Mouse (Mus musculus): ENCODE data around the gene Ptrh1. TPM values are rescaled to one million over a fixed set of nuclear protein-coding genes. Genes with fewer than 3 reads are reported as not detected.

The Ptrh1 gene
- 28.4 and 65.8 TPM in 2 replicates for polyA plus RNA-seq (2012; rRNA removed)

GRCm38 (mm10) chr2:32775359-32776074, at the start of gene Ptrh1, which contains the start of gene Ttc16:
Gene Ptrh1 (plus strand): TSS chr2:32775786.
Gene Ttc16 (minus strand): TSS chr2:32775633.
- under 1% methylated on average over 46 of the region's 46 CpGs for WGBS
- Histone ChIP-seq H3K36me3 (ENCODE audit: control insufficient read depth, insufficient read depth, low read length) (no peaks in the 10 kb centered on the region), H3K27ac (ENCODE audit: insufficient read depth, low read depth, low read length) (peak within 1 kb of the TSS; percentile 78), H3K4me1 (ENCODE audit: control insufficient read depth, insufficient read depth, insufficient read length, low read length) (peaks cover 39% of the 10 kb centered on the region), H3K27me3 (ENCODE audit: control insufficient read depth, insufficient read depth, low read length) (no peaks in the 10 kb centered on the region), H3K4me3 (ENCODE audit: low read depth, low read length) (peak within 1 kb of the TSS; percentile 70)
- TF ChIP-seq POLR2A (IDR thresholded peaks at IDR 0.05; ENCODE audit: low read depth, low read length) = peak; percentile 38; the same call in 1 of the 2 replicates
- TF ChIP-seq CTCF (IDR thresholded peaks at IDR 0.05; ENCODE audit: extremely low read depth, insufficient read length, insufficient replicate concordance, low read depth, low read length) = no peak

GRCm38 (mm10) chr2:32727435-32727834, 48.2 kb upstream of the Ptrh1 start:
- WGBS = 4% methylated on average over 16 of the region's 16 CpGs
- Histone ChIP-seq H3K27ac (ENCODE audit: insufficient read depth, low read depth, low read length) (no peak overlapping the region), H3K4me1 (ENCODE audit: control insufficient read depth, insufficient read depth, insufficient read length, low read length) (peaks cover 4% of the 10 kb centered on the region), H3K4me3 (ENCODE audit: low read depth, low read length) (peak overlapping the region; percentile 58), H3K27me3 (ENCODE audit: control insufficient read depth, insufficient read depth, low read length) (no peaks in the 10 kb centered on the region), H3K36me3 (ENCODE audit: control insufficient read depth, insufficient read depth, low read length) (no peaks in the 10 kb centered on the region)
- TF ChIP-seq POLR2A (IDR thresholded peaks at IDR 0.05; ENCODE audit: low read depth, low read length) (peak; percentile 30; the same call in 1 of the 2 replicates), CTCF (IDR thresholded peaks at IDR 0.05; ENCODE audit: extremely low read depth, insufficient read length, insufficient replicate concordance, low read depth, low read length) (no peak)

DNA sequence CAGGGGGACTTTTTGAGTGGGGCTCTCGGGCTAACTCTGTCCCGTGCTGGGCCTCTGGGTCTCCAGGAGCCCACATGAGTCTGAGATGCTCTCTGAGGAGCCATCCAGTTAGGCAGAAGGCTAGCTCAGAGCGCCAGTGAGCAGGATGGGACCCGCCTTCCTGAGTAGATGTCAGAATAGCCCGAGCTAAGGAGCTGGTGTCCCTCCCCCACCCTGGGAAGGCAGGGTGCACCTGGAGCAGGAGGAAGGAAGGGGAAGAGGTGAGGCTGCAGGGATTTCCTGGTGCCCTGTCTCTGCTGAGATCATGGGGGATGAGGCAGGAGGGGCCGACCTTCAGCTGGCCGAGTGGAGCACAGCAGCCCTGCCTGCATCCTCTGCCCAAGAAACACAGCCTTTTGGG, 47.1 kb upstream of the Ptrh1 start:
- peak overlapping the region; percentile 58 for H3K4me3 ChIP-seq (ENCODE audit: low read depth, low read length)
- peaks cover 4% of the 10 kb centered on the region for H3K4me1 ChIP-seq (ENCODE audit: control insufficient read depth, insufficient read depth, insufficient read length, low read length)
- WGBS = 55% methylated on average over 7 of the region's 7 CpGs
- H3K27ac ChIP-seq (ENCODE audit: insufficient read depth, low read depth, low read length) = no peak overlapping the region
- TF ChIP-seq POLR2A (IDR thresholded peaks at IDR 0.05; ENCODE audit: low read depth, low read length) (no peak), CTCF (IDR thresholded peaks at IDR 0.05; ENCODE audit: extremely low read depth, insufficient read length, insufficient replicate concordance, low read depth, low read length) (no peak)
- no peaks in the 10 kb centered on the region for H3K27me3 ChIP-seq (ENCODE audit: control insufficient read depth, insufficient read depth, low read length)
- no peaks in the 10 kb centered on the region for H3K36me3 ChIP-seq (ENCODE audit: control insufficient read depth, insufficient read depth, low read length)

DNA sequence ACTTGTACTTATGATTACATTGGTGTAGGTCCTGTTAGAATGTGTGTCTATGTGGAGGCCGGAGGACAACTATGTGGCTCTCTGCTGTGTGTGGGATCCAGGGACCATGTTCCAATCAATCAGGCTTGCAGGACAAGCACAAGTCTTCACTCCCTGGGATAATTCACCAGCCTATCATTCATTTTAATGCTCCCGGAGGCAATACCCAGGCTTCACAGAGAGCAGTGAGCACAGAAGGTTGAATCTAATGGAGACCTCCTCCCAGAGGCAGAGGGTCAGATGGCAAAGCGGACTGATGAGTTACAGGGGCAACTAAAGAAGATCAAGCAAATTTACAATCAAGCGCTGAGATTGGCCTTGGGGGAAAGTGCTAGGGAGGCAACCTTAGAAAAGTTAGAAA, 46.0 kb upstream of the Ptrh1 start:
- no peak for TF ChIP-seq POLR2A (IDR thresholded peaks at IDR 0.05; ENCODE audit: low read depth, low read length)
- no peak for TF ChIP-seq CTCF (IDR thresholded peaks at IDR 0.05; ENCODE audit: extremely low read depth, insufficient read length, insufficient replicate concordance, low read depth, low read length)
- Histone ChIP-seq H3K4me3 (ENCODE audit: low read depth, low read length) (no peak overlapping the region), H3K4me1 (ENCODE audit: control insufficient read depth, insufficient read depth, insufficient read length, low read length) (peaks cover 4% of the 10 kb centered on the region), H3K36me3 (ENCODE audit: control insufficient read depth, insufficient read depth, low read length) (no peaks in the 10 kb centered on the region), H3K27ac (ENCODE audit: insufficient read depth, low read depth, low read length) (no peak overlapping the region), H3K27me3 (ENCODE audit: control insufficient read depth, insufficient read depth, low read length) (no peaks in the 10 kb centered on the region)
- WGBS = 90% methylated on average over 4 of the region's 4 CpGs

DNA sequence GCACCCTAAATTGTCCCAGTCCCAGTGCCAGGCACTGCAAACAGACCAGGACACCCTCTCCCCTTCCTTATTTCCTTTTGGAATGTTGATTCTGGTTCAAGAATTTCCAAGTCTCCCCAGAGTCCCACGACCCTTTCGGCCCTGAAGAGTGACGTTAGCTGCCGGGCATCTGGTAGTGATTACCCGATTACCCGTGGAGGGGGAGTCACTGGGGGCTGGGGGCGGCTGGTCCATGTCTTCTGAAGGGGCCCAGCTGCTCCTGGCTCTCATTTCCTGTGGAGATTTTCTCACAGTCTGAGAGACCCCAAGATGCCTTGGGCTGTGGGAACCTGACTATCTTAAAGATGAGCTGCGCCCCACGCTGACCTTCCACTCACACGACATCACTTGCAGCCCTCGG, 44.7 kb upstream of the Ptrh1 start:
- 56% methylated on average over 11 of the region's 11 CpGs for whole genome bisulfite sequencing
- H3K4me1 ChIP-seq (ENCODE audit: control insufficient read depth, insufficient read depth, insufficient read length, low read length) = peaks cover 2% of the 10 kb centered on the region
- H3K36me3 ChIP-seq (ENCODE audit: control insufficient read depth, insufficient read depth, low read length) = no peaks in the 10 kb centered on the region
- H3K4me3 ChIP-seq (ENCODE audit: low read depth, low read length) = no peak overlapping the region
- TF ChIP-seq CTCF (IDR thresholded peaks at IDR 0.05; ENCODE audit: extremely low read depth, insufficient read length, insufficient replicate concordance, low read depth, low read length) (no peak), POLR2A (IDR thresholded peaks at IDR 0.05; ENCODE audit: low read depth, low read length) (no peak)
- H3K27ac ChIP-seq (ENCODE audit: insufficient read depth, low read depth, low read length) = no peak overlapping the region
- no peaks in the 10 kb centered on the region for H3K27me3 ChIP-seq (ENCODE audit: control insufficient read depth, insufficient read depth, low read length)

- H3K4me3 ChIP-seq (ENCODE audit: low read depth, low read length) = no peak overlapping the region
- TF ChIP-seq CTCF (IDR thresholded peaks at IDR 0.05; ENCODE audit: extremely low read depth, insufficient read length, insufficient replicate concordance, low read depth, low read length) (no peak), POLR2A (IDR thresholded peaks at IDR 0.05; ENCODE audit: low read depth, low read length) (no peak)
- no peak overlapping the region for H3K27ac ChIP-seq (ENCODE audit: insufficient read depth, low read depth, low read length)
- H3K4me1 ChIP-seq (ENCODE audit: control insufficient read depth, insufficient read depth, insufficient read length, low read length) = peaks cover 4% of the 10 kb centered on the region
- 77% methylated on average over 4 of the region's 4 CpGs for WGBS
- H3K36me3 ChIP-seq (ENCODE audit: control insufficient read depth, insufficient read depth, low read length) = no peaks in the 10 kb centered on the region
- H3K27me3 ChIP-seq (ENCODE audit: control insufficient read depth, insufficient read depth, low read length) = no peaks in the 10 kb centered on the region
These were observed 43.7 kb upstream of the Ptrh1 start for GRCm38 (mm10) chr2:32731911-32732310.

GRCm38 (mm10) chr2:32732695-32733094, 42.9 kb upstream of the Ptrh1 start:
- no peaks in the 10 kb centered on the region for H3K27me3 ChIP-seq (ENCODE audit: control insufficient read depth, insufficient read depth, low read length)
- H3K36me3 ChIP-seq (ENCODE audit: control insufficient read depth, insufficient read depth, low read length) = no peaks in the 10 kb centered on the region
- no peak overlapping the region for H3K4me3 ChIP-seq (ENCODE audit: low read depth, low read length)
- TF ChIP-seq POLR2A (IDR thresholded peaks at IDR 0.05; ENCODE audit: low read depth, low read length) = no peak
- TF ChIP-seq CTCF (IDR thresholded peaks at IDR 0.05; ENCODE audit: extremely low read depth, insufficient read length, insufficient replicate concordance, low read depth, low read length) = no peak
- WGBS = 74% methylated on average over 6 of the region's 6 CpGs
- no peak overlapping the region for H3K27ac ChIP-seq (ENCODE audit: insufficient read depth, low read depth, low read length)
- H3K4me1 ChIP-seq (ENCODE audit: control insufficient read depth, insufficient read depth, insufficient read length, low read length) = peaks cover 4% of the 10 kb centered on the region
